Mouse (Mus musculus): ENCODE data around the gene Scn7a. TPM values are rescaled to one million over a fixed set of nuclear protein-coding genes. Genes with fewer than 3 reads are reported as not detected.

Scn7a gene
- polyA plus RNA-seq, 1 experiment from 2014 or later = 0.23 TPM

- Histone ChIP-seq H3K4me1 (ENCODE audit: control insufficient read depth, insufficient read depth, low read length) (no peaks in the 10 kb centered on the region), H3K4me2 (ENCODE audit: low read length) (no peak overlapping the region), H3K27ac (ENCODE audit: low read length) (no peak overlapping the region), H3K9me3 (replicated peaks; ENCODE audit: control insufficient read depth, low read length, poor library complexity, severe bottlenecking) (no peaks in the 10 kb centered on the region), H3K36me3 (ENCODE audit: control insufficient read depth, insufficient read depth, low read length) (no peaks in the 10 kb centered on the region), H3K9ac (ENCODE audit: low read depth, low read length) (no peak overlapping the region), H3K4me3 (ENCODE audit: low read depth, low read length) (no peak overlapping the region), H3K27me3 (ENCODE audit: control insufficient read depth, insufficient read depth, low read depth, low read length) (no peaks in the 10 kb centered on the region)
- ATAC-seq = no peak
These were observed 21.8 kb downstream of the Scn7a start for GRCm38 (mm10) chr2:66762905-66763304.

- Histone ChIP-seq H3K4me3 (ENCODE audit: low read depth, low read length) (no peak overlapping the region), H3K4me1 (ENCODE audit: control insufficient read depth, insufficient read depth, low read length) (no peaks in the 10 kb centered on the region), H3K4me2 (ENCODE audit: low read length) (no peak overlapping the region), H3K27ac (ENCODE audit: low read length) (no peak overlapping the region), H3K27me3 (ENCODE audit: control insufficient read depth, insufficient read depth, low read depth, low read length) (no peaks in the 10 kb centered on the region), H3K36me3 (ENCODE audit: control insufficient read depth, insufficient read depth, low read length) (no peaks in the 10 kb centered on the region), H3K9ac (ENCODE audit: low read depth, low read length) (no peak overlapping the region), H3K9me3 (replicated peaks; ENCODE audit: control insufficient read depth, low read length, poor library complexity, severe bottlenecking) (no peaks in the 10 kb centered on the region)
- 96% methylated on average over 3 of the region's 3 CpGs for WGBS
- no peak for ATAC-seq
These were observed 56.7 kb downstream of the Scn7a start for GRCm38 (mm10) chr2:66728002-66728401.

- Histone ChIP-seq H3K4me1 (ENCODE audit: control insufficient read depth, insufficient read depth, low read length) (no peaks in the 10 kb centered on the region), H3K36me3 (ENCODE audit: control insufficient read depth, insufficient read depth, low read length) (no peaks in the 10 kb centered on the region), H3K4me2 (ENCODE audit: low read length) (no peak overlapping the region), H3K9ac (ENCODE audit: low read depth, low read length) (no peak overlapping the region), H3K4me3 (ENCODE audit: low read depth, low read length) (no peak overlapping the region), H3K27ac (ENCODE audit: low read length) (no peak overlapping the region), H3K27me3 (ENCODE audit: control insufficient read depth, insufficient read depth, low read depth, low read length) (no peaks in the 10 kb centered on the region), H3K9me3 (replicated peaks; ENCODE audit: control insufficient read depth, low read length, poor library complexity, severe bottlenecking) (no peaks in the 10 kb centered on the region)
- ATAC-seq = no peak
These were observed 57.1 kb downstream of the Scn7a start for GRCm38 (mm10) chr2:66727585-66727974.

GRCm38 (mm10) chr2:66726878-66727584 is 57.7 kb downstream of the Scn7a start:
- Histone ChIP-seq H3K9me3 (replicated peaks; ENCODE audit: control insufficient read depth, low read length, poor library complexity, severe bottlenecking) (no peaks in the 10 kb centered on the region), H3K36me3 (ENCODE audit: control insufficient read depth, insufficient read depth, low read length) (no peaks in the 10 kb centered on the region), H3K4me2 (ENCODE audit: low read length) (no peak overlapping the region), H3K4me3 (ENCODE audit: low read depth, low read length) (no peak overlapping the region), H3K27me3 (ENCODE audit: control insufficient read depth, insufficient read depth, low read depth, low read length) (no peaks in the 10 kb centered on the region), H3K9ac (ENCODE audit: low read depth, low read length) (no peak overlapping the region), H3K27ac (ENCODE audit: low read length) (no peak overlapping the region), H3K4me1 (ENCODE audit: control insufficient read depth, insufficient read depth, low read length) (no peaks in the 10 kb centered on the region)
- 0 out of 2 replicates have a peak, but pooled peaks have one; percentile 42 for ATAC-seq
- WGBS = 56% methylated on average over 2 of the region's 2 CpGs

GRCm38 (mm10) chr2:66712071-66712470 is 72.6 kb downstream of the Scn7a start:
- H3K27ac ChIP-seq (ENCODE audit: low read length) = no peak overlapping the region
- no peaks in the 10 kb centered on the region for H3K9me3 ChIP-seq (replicated peaks; ENCODE audit: control insufficient read depth, low read length, poor library complexity, severe bottlenecking)
- no peak overlapping the region for H3K4me3 ChIP-seq (ENCODE audit: low read depth, low read length)
- no peak overlapping the region for H3K4me2 ChIP-seq (ENCODE audit: low read length)
- ATAC-seq = no peak
- no peaks in the 10 kb centered on the region for H3K4me1 ChIP-seq (ENCODE audit: control insufficient read depth, insufficient read depth, low read length)
- no peak overlapping the region for H3K9ac ChIP-seq (ENCODE audit: low read depth, low read length)
- no peaks in the 10 kb centered on the region for H3K36me3 ChIP-seq (ENCODE audit: control insufficient read depth, insufficient read depth, low read length)
- 83% methylated on average over 2 of the region's 2 CpGs for WGBS
- H3K27me3 ChIP-seq (ENCODE audit: control insufficient read depth, insufficient read depth, low read depth, low read length) = no peaks in the 10 kb centered on the region

- H3K9me3 ChIP-seq (replicated peaks; ENCODE audit: control insufficient read depth, low read length, poor library complexity, severe bottlenecking) = no peaks in the 10 kb centered on the region
- no peak for ATAC-seq
- no peaks in the 10 kb centered on the region for H3K27me3 ChIP-seq (ENCODE audit: control insufficient read depth, insufficient read depth, low read depth, low read length)
- H3K9ac ChIP-seq (ENCODE audit: low read depth, low read length) = no peak overlapping the region
- WGBS = 91% methylated on average over 2 of the region's 2 CpGs
- H3K27ac ChIP-seq (ENCODE audit: low read length) = no peak overlapping the region
- H3K36me3 ChIP-seq (ENCODE audit: control insufficient read depth, insufficient read depth, low read length) = no peaks in the 10 kb centered on the region
- no peak overlapping the region for H3K4me3 ChIP-seq (ENCODE audit: low read depth, low read length)
- no peaks in the 10 kb centered on the region for H3K4me1 ChIP-seq (ENCODE audit: control insufficient read depth, insufficient read depth, low read length)
- H3K4me2 ChIP-seq (ENCODE audit: low read length) = no peak overlapping the region
These were observed 92.4 kb downstream of the Scn7a start for GRCm38 (mm10) chr2:66692300-66692699.

GRCm38 (mm10) chr2:66661988-66662387 is 122.7 kb downstream of the Scn7a start:
- 53% methylated on average over 1 of the region's 1 CpGs for WGBS
- H3K4me2 ChIP-seq (ENCODE audit: low read length) = no peak overlapping the region
- no peaks in the 10 kb centered on the region for H3K9me3 ChIP-seq (replicated peaks; ENCODE audit: control insufficient read depth, low read length, poor library complexity, severe bottlenecking)
- H3K27ac ChIP-seq (ENCODE audit: low read length) = no peak overlapping the region
- H3K4me1 ChIP-seq (ENCODE audit: control insufficient read depth, insufficient read depth, low read length) = no peaks in the 10 kb centered on the region
- H3K36me3 ChIP-seq (ENCODE audit: control insufficient read depth, insufficient read depth, low read length) = no peaks in the 10 kb centered on the region
- no peak overlapping the region for H3K4me3 ChIP-seq (ENCODE audit: low read depth, low read length)
- ATAC-seq = no peak
- no peaks in the 10 kb centered on the region for H3K27me3 ChIP-seq (ENCODE audit: control insufficient read depth, insufficient read depth, low read depth, low read length)
- H3K9ac ChIP-seq (ENCODE audit: low read depth, low read length) = no peak overlapping the region

- Histone ChIP-seq H3K4me1 (ENCODE audit: control insufficient read depth, insufficient read depth, low read length) (no peaks in the 10 kb centered on the region), H3K9ac (ENCODE audit: low read depth, low read length) (no peak overlapping the region), H3K4me2 (ENCODE audit: low read length) (no peak overlapping the region), H3K4me3 (ENCODE audit: low read depth, low read length) (no peak overlapping the region), H3K36me3 (ENCODE audit: control insufficient read depth, insufficient read depth, low read length) (no peaks in the 10 kb centered on the region), H3K9me3 (replicated peaks; ENCODE audit: control insufficient read depth, low read length, poor library complexity, severe bottlenecking) (no peaks in the 10 kb centered on the region), H3K27me3 (ENCODE audit: control insufficient read depth, insufficient read depth, low read depth, low read length) (no peaks in the 10 kb centered on the region), H3K27ac (ENCODE audit: low read length) (no peak overlapping the region)
- ATAC-seq = no peak
- 93% methylated on average over 3 of the region's 3 CpGs for WGBS
These were observed 128.3 kb downstream of the Scn7a start for GRCm38 (mm10) chr2:66656430-66656829.

- no peak overlapping the region for H3K9ac ChIP-seq (ENCODE audit: low read depth, low read length)
- 64% methylated on average over 2 of the region's 2 CpGs for WGBS
- H3K9me3 ChIP-seq (replicated peaks; ENCODE audit: control insufficient read depth, low read length, poor library complexity, severe bottlenecking) = no peaks in the 10 kb centered on the region
- no peaks in the 10 kb centered on the region for H3K27me3 ChIP-seq (ENCODE audit: control insufficient read depth, insufficient read depth, low read depth, low read length)
- H3K4me3 ChIP-seq (ENCODE audit: low read depth, low read length) = no peak overlapping the region
- no peaks in the 10 kb centered on the region for H3K4me1 ChIP-seq (ENCODE audit: control insufficient read depth, insufficient read depth, low read length)
- no peaks in the 10 kb centered on the region for H3K36me3 ChIP-seq (ENCODE audit: control insufficient read depth, insufficient read depth, low read length)
- no peak overlapping the region for H3K4me2 ChIP-seq (ENCODE audit: low read length)
- no peak overlapping the region for H3K27ac ChIP-seq (ENCODE audit: low read length)
- ATAC-seq = no peak
These were observed 129.3 kb downstream of the Scn7a start for GRCm38 (mm10) chr2:66655431-66655830.

Data from midbrain, embryonic 16.5 days (tissue).